Mouse (Mus musculus): ENCODE data around the gene Sgk1.

DNA sequence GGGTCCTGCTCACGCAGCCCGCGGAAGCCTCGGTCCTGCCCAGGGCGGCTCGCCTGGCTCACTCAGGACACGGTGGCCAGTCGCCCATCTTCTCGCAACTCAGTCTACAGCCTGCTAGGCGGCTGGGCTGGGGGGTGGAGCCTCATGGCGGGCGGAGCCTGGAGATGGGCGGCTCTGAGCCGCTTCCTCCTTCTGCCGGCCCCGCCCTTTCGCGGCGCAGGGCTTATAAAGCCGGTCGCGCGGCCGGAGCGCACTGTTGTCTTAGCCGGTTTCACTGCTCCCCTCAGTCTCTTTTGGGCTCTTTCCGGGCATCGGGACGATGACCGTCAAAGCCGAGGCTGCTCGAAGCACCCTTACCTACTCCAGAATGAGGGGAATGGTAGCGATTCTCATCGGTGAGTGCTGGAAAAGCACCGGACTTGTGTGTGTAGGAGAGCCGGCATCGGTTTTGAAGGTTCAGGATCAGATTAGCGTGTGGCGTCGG lies 112.5 kb downstream of the Sgk1 start:
- TF ChIP-seq ZNF384 (IDR thresholded peaks at IDR 0.05; ENCODE audit: low read depth, low read length) (no peak), ZC3H11A (IDR thresholded peaks at IDR 0.05; ENCODE audit: borderline replicate concordance, low read depth, low read length) (no peak)

All from ES-E14 (cell line).